Comparison of ENCODE assay signal across 15 mouse cellular contexts in the genomic region with DNA sequence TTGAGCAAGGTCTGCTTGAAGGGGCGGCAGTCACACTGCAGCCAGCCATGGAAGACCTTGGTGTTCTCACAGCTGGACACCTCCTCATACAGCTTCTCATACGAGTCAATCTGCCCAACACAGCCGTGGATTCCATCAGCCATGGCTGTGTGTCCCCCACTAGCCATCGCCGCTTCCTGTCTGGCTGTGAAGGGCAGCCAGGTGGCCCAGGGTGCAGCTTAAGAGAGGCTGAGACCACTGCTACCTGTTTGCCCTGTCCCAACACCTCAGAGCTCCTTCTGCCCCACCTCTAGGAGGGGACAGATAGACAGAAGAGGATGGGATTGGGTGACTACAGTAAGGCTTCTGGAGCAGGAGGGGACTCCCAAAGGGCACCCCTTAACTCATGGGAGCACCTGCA. TPM values are rescaled to one million over a fixed set of nuclear protein-coding genes. Genes with fewer than 3 reads are reported as not detected.
DNase-seq lines count a peak whose midpoint lies in the region; ATAC-seq and TF ChIP-seq lines count a peak whose summit lies in the region.
"Had no signal": no experiment of that assay in that cellular context is flagged by ENCODE, and none has a peak within 500 bp of the region (broad histone marks: within the 10 kb centered on the region; RNA-seq: fewer than 3 reads in every experiment).

No protein-coding gene starts in this region.

- 0 out of 2 replicates have a peak overlapping the region, but pooled peaks have one; percentile 29 for H3K27ac ChIP-seq in heart, embryonic 10.5 days
- no peak overlapping the region for H3K27ac ChIP-seq in lung, embryonic 16.5 days (ENCODE audit: low read length)
- H3K27ac ChIP-seq in MEL (ENCODE audit: control insufficient read depth, low read depth, low read length), result no peak overlapping the region
- H3K27ac ChIP-seq: forebrain, embryonic 10.5 days; hindbrain, embryonic 15.5 days; limb, embryonic 13.5 days; liver, embryonic 13.5 days; lung, embryonic 15.5 days; midbrain, embryonic 15.5 days had no signal

- H3K36me3 ChIP-seq in heart, embryonic 10.5 days, result no peaks in the 10 kb centered on the region
- H3K36me3 ChIP-seq in lung, embryonic 16.5 days (ENCODE audit: control insufficient read depth, insufficient read depth, low read length), result no peaks in the 10 kb centered on the region
- no peaks in the 10 kb centered on the region for H3K36me3 ChIP-seq in MEL (ENCODE audit: control insufficient read depth in 1 of 2, insufficient read depth in 2 of 2, low read length in 2 of 2)
- H3K36me3 ChIP-seq: forebrain, embryonic 10.5 days; hindbrain, embryonic 15.5 days; limb, embryonic 13.5 days; liver, embryonic 13.5 days; lung, embryonic 15.5 days; midbrain, embryonic 15.5 days had no signal

- H3K4me3 ChIP-seq in heart, embryonic 10.5 days, result no peak overlapping the region
- H3K4me3 ChIP-seq in lung, embryonic 16.5 days (ENCODE audit: low read length), result no peak overlapping the region
- no peak overlapping the region for H3K4me3 ChIP-seq in MEL (ENCODE audit: control insufficient read depth in 1 of 2, insufficient read depth in 1 of 2, low read depth in 2 of 2, low read length in 2 of 2)
- H3K4me3 ChIP-seq: forebrain, embryonic 10.5 days; hindbrain, embryonic 15.5 days; limb, embryonic 13.5 days; liver, embryonic 13.5 days; lung, embryonic 15.5 days; midbrain, embryonic 15.5 days had no signal

- no peak for TF ChIP-seq CTCF in MEL (IDR thresholded peaks at IDR 0.05 in 2 of 3, conservative IDR thresholded peaks at IDR 0.05 in 1 of 3; ENCODE audit: control insufficient read depth in 1 of 3, insufficient read depth in 1 of 3, low read depth in 2 of 3, low read length in 3 of 3, poor library complexity in 1 of 3, severe bottlenecking in 1 of 3)

- no peak for TF ChIP-seq POLR2A in MEL (IDR thresholded peaks at IDR 0.05; ENCODE audit: control insufficient read depth in 1 of 2, insufficient read depth in 1 of 2, low read depth in 1 of 2, low read length in 2 of 2, poor library complexity in 1 of 2)

- H3K9ac ChIP-seq in lung, embryonic 16.5 days (ENCODE audit: low read length), result no peak overlapping the region
- H3K9ac ChIP-seq in MEL (ENCODE audit: control insufficient read depth, low read depth, low read length, poor library complexity, severe bottlenecking), result no peak overlapping the region
- H3K9ac ChIP-seq: forebrain, postnatal 0 days; hindbrain, embryonic 15.5 days; limb, embryonic 13.5 days; liver, embryonic 13.5 days; lung, embryonic 15.5 days; midbrain, embryonic 15.5 days had no signal

- no peaks in the 10 kb centered on the region for H3K79me2 ChIP-seq in MEL (ENCODE audit: control insufficient read depth, insufficient read depth, low read length, poor library complexity)

- ATAC-seq in lung, embryonic 16.5 days (ENCODE audit: low read depth), result peak; percentile 6; the same call in 1 of the 2 replicates
- ATAC-seq: midbrain, embryonic 15.5 days had no signal

- H3K4me1 ChIP-seq in heart, embryonic 10.5 days, result peaks cover 32% of the 10 kb centered on the region
- H3K4me1 ChIP-seq in lung, embryonic 16.5 days (replicated peaks; ENCODE audit: control insufficient read depth, insufficient read depth, low read length), result no peaks in the 10 kb centered on the region
- no peaks in the 10 kb centered on the region for H3K4me1 ChIP-seq in MEL (ENCODE audit: control insufficient read depth in 1 of 2, insufficient read depth in 2 of 2, low read length in 2 of 2)
- H3K4me1 ChIP-seq: hindbrain, embryonic 15.5 days; limb, embryonic 13.5 days; lung, embryonic 15.5 days; midbrain, embryonic 15.5 days had no signal

- no peak for TF ChIP-seq EP300 in MEL (IDR thresholded peaks at IDR 0.05; ENCODE audit: low read depth in 1 of 2, low read length in 2 of 2)

- no peak overlapping the region for H3K4me2 ChIP-seq in lung, embryonic 16.5 days (ENCODE audit: low read depth, low read length)
- H3K4me2 ChIP-seq: heart, embryonic 11.5 days; hindbrain, embryonic 15.5 days; limb, embryonic 13.5 days; liver, embryonic 13.5 days; lung, embryonic 15.5 days; midbrain, embryonic 15.5 days had no signal

- H3K27me3 ChIP-seq in heart, embryonic 10.5 days (ENCODE audit: insufficient read depth, poor library complexity, severe bottlenecking), result peaks cover 17% of the 10 kb centered on the region
- H3K27me3 ChIP-seq in lung, embryonic 16.5 days (ENCODE audit: control insufficient read depth, insufficient read depth, low read depth, low read length), result no peaks in the 10 kb centered on the region
- peaks cover 0 to 3% of the 10 kb centered on the region in 2 experiments; a peak in 2 of 4 replicates for H3K27me3 ChIP-seq in MEL (ENCODE audit: control insufficient read depth in 1 of 2, insufficient read depth in 2 of 2, low read length in 2 of 2)
- H3K27me3 ChIP-seq: hindbrain, embryonic 15.5 days; limb, embryonic 13.5 days; liver, embryonic 13.5 days; lung, embryonic 15.5 days; midbrain, embryonic 15.5 days had no signal

- no peak for DNase-seq in heart, embryonic 10.5 days (ENCODE audit: low spot score)
- no peak for DNase-seq in heart, adult 9 months (ENCODE audit: low spot score in 2 of 2)
- no peak for DNase-seq in lung, postnatal 10 days
- DNase-seq in 416B (ENCODE audit: low read depth) (peak; percentile 4), MEL (ENCODE audit: low read depth, low spot score) (peak; percentile 8)
- DNase-seq in embryo, embryonic 10 days (ENCODE audit: low spot score), result no peak

- WGBS in heart, embryonic 10.5 days, result 82% methylated on average over 5 of the region's 5 CpGs
- 90% methylated on average over 5 of the region's 5 CpGs for WGBS in lung, embryonic 16.5 days

- no peak for TF ChIP-seq RAD21 in MEL (IDR thresholded peaks at IDR 0.05; ENCODE audit: low read depth, low read length)

- no peaks in the 10 kb centered on the region for H3K9me3 ChIP-seq in heart, embryonic 10.5 days
- H3K9me3 ChIP-seq in lung, embryonic 16.5 days (ENCODE audit: control insufficient read depth, low read length), result no peaks in the 10 kb centered on the region
- H3K9me3 ChIP-seq in MEL (replicated peaks; ENCODE audit: insufficient read depth, low read length), result no peaks in the 10 kb centered on the region
- H3K9me3 ChIP-seq: forebrain, embryonic 10.5 days; hindbrain, embryonic 15.5 days; limb, embryonic 13.5 days; liver, embryonic 13.5 days; lung, embryonic 15.5 days; midbrain, embryonic 15.5 days had no signal

TF ChIP-seq in MEL, 35 proteins besides CTCF, POLR2A, EP300 and RAD21:
- TF ChIP-seq MXI1 (IDR thresholded peaks at IDR 0.05; ENCODE audit: low read depth, low read length) (no peak), MYB (IDR thresholded peaks at IDR 0.05; ENCODE audit: low read depth, low read length) (no peak), HCFC1 (IDR thresholded peaks at IDR 0.05; ENCODE audit: low read depth, low read length) (no peak), USF1 (IDR thresholded peaks at IDR 0.05; ENCODE audit: low read depth, low read length) (no peak), CHD1 (IDR thresholded peaks at IDR 0.05; ENCODE audit: low read depth, low read length) (no peak), GATA1 (IDR thresholded peaks at IDR 0.05; ENCODE audit: low read depth, low read length) (no peak), ELF1 (IDR thresholded peaks at IDR 0.05; ENCODE audit: low read depth, low read length) (no peak), TCF12 (IDR thresholded peaks at IDR 0.05; ENCODE audit: low read depth, low read length) (no peak)

RNA-seq across cellular contexts. Expression of a gene that starts 27.1 kb away (rescaled TPM):
- 0.12 and 0.14 TPM in 2 replicates for polyA plus RNA-seq in heart, embryonic 10.5 days (2016; fragmentation: Nextera tagmentation; extraction: Ambion mirVana)
- polyA plus RNA-seq in lung, embryonic 16.5 days (2015; fragmentation: Nextera tagmentation; extraction: Ambion mirVana), result 0.19 and 0.23 TPM in 2 replicates
- total RNA-seq in MEL (2012; rRNA removed), result under 0.01 and 0.04 TPM in 2 replicates
- under 1 TPM in 1 of 2 experiments, not detected in 1; 0.21 TPM for polyA plus RNA-seq in MEL (2012; ENCODE audit: insufficient read depth in 1 of 2, insufficient read length in 2 of 2, low read depth in 1 of 2, low replicate concordance in 2 of 2, missing spikeins in 1 of 2)

Comparison
In these comparisons a context has a peak if more than half of its experiments do, and no peak if none do; other contexts are left out.
1. DNase-seq: peak in 416B (single experiment) and MEL (single experiment); none in heart, embryonic 10.5 days (single experiment), heart, adult 9 months (0 of 2), lung, postnatal 10 days (single experiment) and embryo, embryonic 10 days (single experiment).